Mouse (Mus musculus): Measurements from ENCODE around the gene 1700001L19Rik.

1700001L19Rik gene

DNA sequence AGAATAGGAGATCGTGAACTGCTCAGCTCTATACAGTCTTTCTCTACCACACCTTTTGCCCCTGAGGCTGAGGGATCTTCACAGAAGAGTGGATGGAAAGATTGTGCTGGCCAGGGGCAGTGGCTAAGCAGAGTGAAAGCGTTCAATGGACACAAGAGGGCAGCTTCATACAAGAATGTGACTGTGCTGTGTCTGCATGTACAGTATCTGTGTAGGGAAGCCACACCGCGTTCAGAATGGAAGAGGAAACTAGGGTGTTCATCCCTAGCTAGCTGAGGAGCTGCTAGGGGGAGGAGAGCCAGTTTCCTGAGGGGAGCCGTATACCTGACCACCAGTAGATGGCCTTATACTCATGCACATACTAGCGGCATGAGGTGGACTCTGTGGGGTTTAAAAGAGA, 25.6 kb downstream of the 1700001L19Rik start:
- no peak for DNase-seq

DNA sequence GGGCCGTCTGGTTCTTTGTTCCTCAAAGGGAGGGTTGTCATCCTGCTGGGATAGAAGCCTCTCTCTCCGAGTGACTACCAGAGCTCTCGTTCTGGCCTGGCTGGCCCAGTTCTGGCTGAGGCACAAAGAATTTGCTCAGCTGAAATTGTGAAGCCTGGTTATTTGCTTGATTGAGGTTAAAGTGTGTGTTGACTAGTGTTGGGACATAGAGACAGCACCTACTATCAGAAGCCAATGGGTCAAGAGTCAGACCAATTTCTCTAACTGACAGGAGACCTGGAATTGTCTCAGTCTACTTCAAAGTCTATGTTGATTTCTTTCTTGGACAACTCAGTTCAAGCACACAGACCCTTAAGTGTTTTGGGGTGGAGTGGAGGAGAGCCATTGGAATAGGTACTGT, 29.8 kb downstream of the 1700001L19Rik start:
- no peak for DNase-seq

DNA sequence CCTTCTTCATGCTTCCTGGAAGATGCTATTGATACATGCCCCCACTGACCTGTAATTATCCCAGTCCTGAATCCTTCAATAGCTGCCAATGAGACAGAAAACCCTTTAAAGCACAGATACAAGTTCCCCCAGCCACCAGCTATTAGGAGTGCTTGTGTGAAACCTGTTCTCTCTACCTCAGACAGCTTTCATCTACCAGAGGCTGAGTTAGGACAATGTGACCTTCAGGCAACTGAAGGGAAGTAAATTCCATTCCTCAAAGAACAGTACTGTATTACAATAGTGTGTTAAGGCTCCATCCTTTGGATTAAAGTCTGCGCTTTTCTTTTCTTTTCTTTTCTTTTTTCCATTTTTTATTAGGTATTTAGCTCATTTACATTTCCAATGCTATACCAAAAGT, 45.6 kb downstream of the 1700001L19Rik start:
- DNase-seq: no peak

Measured in thymus, postnatal 14 days (tissue).